Mouse (Mus musculus): ENCODE results near the gene Slc7a5. TPM values are rescaled to one million over a fixed set of nuclear protein-coding genes. Genes with fewer than 3 reads are reported as not detected.

Slc7a5 gene
- total RNA-seq, 2 experiments from 2014 or later, result 56.2 to 59.0 TPM

Other genes starting within 250 kb of the Slc7a5 start
- gene Jph3, start 178.1 kb downstream of the Slc7a5 start, total RNA-seq (2021), result 1 to 10 TPM; 5.0 to 5.8 TPM
- gene Klhdc4, start 78.1 kb downstream of the Slc7a5 start, total RNA-seq (2021), result 10 to 100 TPM; 29.9 TPM
- gene Car5a, start 37.2 kb upstream of the Slc7a5 start, total RNA-seq (2021), result under 1 TPM in 1 of 2 experiments, not detected in 1; 0.76 TPM
- gene Banp, start 42.1 kb upstream of the Slc7a5 start, total RNA-seq (2021), result 10 to 100 TPM; 14.0 to 15.7 TPM